Mouse (Mus musculus) CH12.LX (cell line): Measurements from ENCODE around the gene Sirt4. TPM values are rescaled to one million over a fixed set of nuclear protein-coding genes. Genes with fewer than 3 reads are reported as not detected.

ENCODE experiments used
- DNase-seq: peaks from one replicate; pipeline ENCODE4 v3.0.0-alpha.2; 2013; ENCODE audit errors: extremely low read depth
- H3K27ac ChIP-seq: 2 replicates; pipeline ENCODE4 v1.5.1; 2012; ENCODE audit warnings: low read depth, mild to moderate bottlenecking, control low read depth, moderate library complexity; ENCODE audit not compliant: insufficient read depth
- H3K27me3 ChIP-seq: replicated peaks from 2 replicates; pipeline ENCODE3; 2012; ENCODE audit warnings: inconsistent platforms
- H3K36me3 ChIP-seq, 2 experiments: replicated peaks in 1 of 2; 2 replicates each; pipeline versions ENCODE3 to v1.6.1; 2012; ENCODE audit warnings: inconsistent platforms in 1 of 2, low read length in 1 of 2, mild to moderate bottlenecking in 1 of 2, mixed read lengths in 1 of 2, moderate library complexity in 1 of 2; ENCODE audit not compliant: control insufficient read depth in 1 of 2, insufficient read depth in 1 of 2
- H3K4me1 ChIP-seq, 2 experiments: 2 replicates each; pipeline ENCODE4 v1.6.1; 2012; ENCODE audit warnings: inconsistent platforms in 1 of 2, moderate library complexity in 1 of 2; ENCODE audit not compliant: insufficient read depth in 2 of 2, control insufficient read depth in 1 of 2
- H3K4me2 ChIP-seq: 2 replicates; pipeline ENCODE4 v1.6.1; 2012; ENCODE audit warnings: low read depth, mild to moderate bottlenecking, control low read depth; ENCODE audit not compliant: poor library complexity, insufficient read depth, severe bottlenecking
- H3K4me3 ChIP-seq, 3 experiments: fragments of 150-350 bp in 1 of 3; sonication (generic) in 1 of 3; replicated peaks in 1 of 3; 2 replicates each; pipeline versions ENCODE3 to v1.5.1; 2011 to 2012; ENCODE audit warnings: low read depth in 2 of 3, low read length in 2 of 3, mild to moderate bottlenecking in 2 of 3, moderate library complexity in 2 of 3, control low read depth in 1 of 3, improper control_type of control experiment in 1 of 3, inconsistent platforms in 1 of 3, mixed read lengths in 1 of 3; ENCODE audit not compliant: poor library complexity in 1 of 3
- H3K79me2 ChIP-seq: replicated peaks from 2 replicates; pipeline ENCODE4 v1.6.1; 2012; ENCODE audit warnings: mild to moderate bottlenecking, moderate library complexity; ENCODE audit not compliant: control insufficient read depth, poor library complexity, insufficient read depth, severe bottlenecking; ENCODE audit errors: extremely low read depth
- H3K9ac ChIP-seq: 2 replicates; pipeline ENCODE4 v1.6.1; 2012; ENCODE audit warnings: low read depth, mild to moderate bottlenecking, control low read depth, moderate library complexity; ENCODE audit not compliant: insufficient read depth
- H3K9me3 ChIP-seq: replicated peaks from 2 replicates; pipeline ENCODE3; 2012; ENCODE audit warnings: low read length, inconsistent platforms, mixed read lengths
- CHD1 ChIP-seq: IDR thresholded peaks from 2 replicates; pipeline ENCODE4 v1.6.1; 2012; ENCODE audit warnings: low read depth, low read length, improper control_type of control experiment, inconsistent platforms
- E2F4 ChIP-seq: IDR thresholded peaks from 2 replicates; pipeline ENCODE4 v1.6.1; 2011; ENCODE audit warnings: low read depth, low read length, improper control_type of control experiment; ENCODE audit not compliant: insufficient replicate concordance
- HCFC1 ChIP-seq: IDR thresholded peaks from 2 replicates; pipeline ENCODE4 v1.6.1; 2012; ENCODE audit warnings: low read depth, mild to moderate bottlenecking, inconsistent platforms, low read length, improper control_type of control experiment
- IRF4 ChIP-seq: IDR thresholded peaks from 2 replicates; pipeline ENCODE4 v1.6.1; 2014; ENCODE audit warnings: low read depth, mild to moderate bottlenecking, inconsistent platforms, low read length, improper control_type of control experiment
- JUN ChIP-seq: IDR thresholded peaks from 2 replicates; pipeline ENCODE4 v1.6.1; 2011; ENCODE audit warnings: low read depth, mild to moderate bottlenecking, low read length, improper control_type of control experiment, moderate library complexity; ENCODE audit not compliant: insufficient read depth
- JUND ChIP-seq: conservative IDR thresholded peaks from 2 replicates; pipeline ENCODE4 v1.6.1; 2011; ENCODE audit warnings: low read depth, low read length, improper control_type of control experiment
- KAT2A ChIP-seq: IDR thresholded peaks from 2 replicates; pipeline ENCODE4 v1.6.1; 2012; ENCODE audit warnings: low read length, improper control_type of control experiment, inconsistent platforms; ENCODE audit not compliant: insufficient replicate concordance
- MAZ ChIP-seq: IDR thresholded peaks from 2 replicates; pipeline ENCODE4 v1.6.1; 2012; ENCODE audit warnings: low read depth, mild to moderate bottlenecking, inconsistent platforms, low read length, improper control_type of control experiment, moderate library complexity
- MEF2A ChIP-seq: IDR thresholded peaks from 2 replicates; pipeline ENCODE4 v1.6.1; 2014; ENCODE audit warnings: low read depth, mild to moderate bottlenecking, inconsistent platforms, low read length, improper control_type of control experiment, borderline replicate concordance
- MXI1 ChIP-seq: IDR thresholded peaks from 2 replicates; pipeline ENCODE4 v1.6.1; 2011; ENCODE audit warnings: mild to moderate bottlenecking, low read depth, low read length, improper control_type of control experiment
- NELFE ChIP-seq: IDR thresholded peaks from 2 replicates; pipeline ENCODE4 v1.6.1; 2011; ENCODE audit warnings: low read depth, low read length, improper control_type of control experiment
- NRF1 ChIP-seq: IDR thresholded peaks from 2 replicates; pipeline ENCODE4 v1.6.1; 2014; ENCODE audit warnings: low read depth, mild to moderate bottlenecking, inconsistent platforms, low read length, improper control_type of control experiment, moderate library complexity
- PAX5 ChIP-seq: IDR thresholded peaks from 2 replicates; pipeline ENCODE4 v1.6.1; 2012; ENCODE audit warnings: low read length, inconsistent platforms, mixed read lengths
- POLR2AphosphoS2 ChIP-seq: IDR thresholded peaks from 2 replicates; pipeline ENCODE4 v1.6.1; 2011; ENCODE audit warnings: low read depth, low read length, improper control_type of control experiment
- RCOR1 ChIP-seq: conservative IDR thresholded peaks from 2 replicates; pipeline ENCODE4 v1.6.1; 2012; ENCODE audit warnings: low read depth, mild to moderate bottlenecking, inconsistent platforms, low read length, improper control_type of control experiment
- ZC3H11A ChIP-seq: IDR thresholded peaks from 2 replicates; pipeline ENCODE4 v1.6.1; 2012; ENCODE audit warnings: low read depth, mild to moderate bottlenecking, inconsistent platforms, low read length, improper control_type of control experiment
- ZKSCAN1 ChIP-seq: IDR thresholded peaks from 2 replicates; pipeline ENCODE4 v1.6.1; 2012; ENCODE audit warnings: low read depth, inconsistent platforms, low read length, improper control_type of control experiment, borderline replicate concordance
- ZMIZ1 ChIP-seq: IDR thresholded peaks from 2 replicates; pipeline ENCODE4 v1.6.1; 2012; ENCODE audit warnings: low read depth, mild to moderate bottlenecking, inconsistent platforms, low read length, improper control_type of control experiment
- dilution Hi-C: fragments of 300-500 bp; cut with MboI; formaldehyde crosslinking; loops from 2 replicates; pipeline ENCODE4 v1.14.3; 2020; ENCODE audit warnings: low sequenced_read_pairs; ENCODE audit not compliant: extremely low pct_unique_long_range_greater_than_20kb, extremely low pct_ligation_motif_present
- in situ Hi-C: fragments of 300-500 bp; cut with MboI; formaldehyde crosslinking; loops from 3 replicates; pipeline ENCODE4 v1.14.3; 2019; ENCODE audit warnings: low sequenced_read_pairs, low pct_ligation_motif_present, low pct_unique_long_range_greater_than_20kb, mixed read lengths
- polyA plus RNA-seq: library from polyadenylated mRNA; unstranded; fragments of >175 nt; gene quantifications from 2 replicates; pipeline ENCODE4 v1.2.1, GENCODE M21; 2012; ENCODE audit warnings: low read depth; ENCODE audit not compliant: insufficient read length
- total RNA-seq, 2 experiments: library from RNA; depleted of rRNA; stranded (reverse); fragments of 300-350 nt in 1 of 2; fragments of >200 nt in 1 of 2; gene quantifications; 2 replicates each; pipeline ENCODE4 v1.2.3; 2012 to 2014

Gene Sirt4
- total and polyA plus RNA-seq, 3 experiments: 10.0 to 18.0 (median 13.3) TPM

DNA sequence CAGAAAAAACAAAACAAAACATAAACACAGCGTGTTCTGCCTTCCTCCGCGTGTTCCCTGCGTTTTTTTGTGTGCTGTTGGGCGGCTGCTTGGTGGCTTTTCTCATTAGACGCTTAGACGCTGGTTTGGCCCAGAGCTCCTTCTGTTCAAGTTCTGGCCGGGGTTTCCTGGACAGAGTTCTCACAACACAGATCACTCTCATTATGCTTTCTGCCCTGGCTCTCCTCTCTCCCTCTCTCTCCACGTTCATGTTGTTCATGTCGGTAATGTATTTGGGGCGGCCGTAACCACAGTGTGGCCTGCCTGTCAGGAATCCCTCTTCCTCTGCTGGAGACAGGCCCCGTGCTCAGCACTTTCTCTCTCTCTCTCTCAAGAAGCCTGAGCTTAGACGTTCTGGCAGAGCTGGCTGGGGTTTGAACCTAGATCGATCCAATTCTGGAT lies 24.8 kb upstream of the Sirt4 start:
- H3K79me2 ChIP-seq: no peaks in the 10 kb centered on the region; the same call in 1 of the 2 replicates
- H3K36me3 ChIP-seq: peaks cover 2 to 28% of the 10 kb centered on the region in 2 experiments
- DNase-seq: no peak
- H3K4me3 ChIP-seq: no peak overlapping the region
- TF ChIP-seq JUND (no peak), KAT2A (no peak), MXI1 (no peak), E2F4 (no peak), ZMIZ1 (no peak), CHD1 (no peak), ZC3H11A (no peak), JUN (no peak), IRF4 (no peak), NRF1 (no peak), HCFC1 (no peak), MAZ (no peak), RCOR1 (no peak), POLR2AphosphoS2 (no peak), NELFE (no peak), MEF2A (no peak), ZKSCAN1 (no peak)
- no peak overlapping the region for H3K27ac ChIP-seq
- peaks cover 2% of the 10 kb centered on the region for H3K9me3 ChIP-seq
- H3K4me2 ChIP-seq: no peak overlapping the region
- peaks cover 4% of the 10 kb centered on the region for H3K27me3 ChIP-seq
- peaks cover 22 to 42% of the 10 kb centered on the region in 2 experiments for H3K4me1 ChIP-seq
- no peak overlapping the region for H3K9ac ChIP-seq
- in situ Hi-C loops (no loop called here), dilution Hi-C loops (no loop called here)

DNA sequence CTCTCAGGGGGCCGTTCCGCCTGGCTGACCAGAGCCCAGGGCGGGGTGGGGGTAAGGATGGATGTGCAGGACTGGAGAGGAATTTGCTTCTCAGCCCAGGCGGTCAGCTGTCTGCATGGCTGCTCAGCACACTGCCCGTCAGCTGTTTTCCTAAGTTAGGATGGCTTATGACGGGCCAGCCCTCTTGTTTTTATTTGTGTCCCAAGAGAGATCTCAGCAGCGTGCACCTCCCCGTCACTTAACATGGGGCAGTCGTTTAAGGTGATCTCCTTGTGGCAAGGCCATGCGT lies 24.3 kb upstream of the Sirt4 start:
- Histone ChIP-seq H3K4me1 (peaks cover 17 to 36% of the 10 kb centered on the region in 2 experiments), H3K9me3 (peaks cover 5% of the 10 kb centered on the region), H3K4me2 (no peak overlapping the region), H3K27me3 (peaks cover 4% of the 10 kb centered on the region), H3K79me2 (no peaks in the 10 kb centered on the region; the same call in 1 of the 2 replicates), H3K4me3 (no peak overlapping the region), H3K36me3 (peaks cover 2 to 26% of the 10 kb centered on the region in 2 experiments), H3K27ac (no peak overlapping the region), H3K9ac (no peak overlapping the region)
- TF ChIP-seq PAX5 (no peak), MXI1 (no peak), KAT2A (no peak), ZKSCAN1 (no peak)
- dilution Hi-C loops (no loop called here), in situ Hi-C loops (no loop called here)
- DNase-seq: no peak
